Mouse (Mus musculus): Measurements from ENCODE around the gene Apbb2.

DNA sequence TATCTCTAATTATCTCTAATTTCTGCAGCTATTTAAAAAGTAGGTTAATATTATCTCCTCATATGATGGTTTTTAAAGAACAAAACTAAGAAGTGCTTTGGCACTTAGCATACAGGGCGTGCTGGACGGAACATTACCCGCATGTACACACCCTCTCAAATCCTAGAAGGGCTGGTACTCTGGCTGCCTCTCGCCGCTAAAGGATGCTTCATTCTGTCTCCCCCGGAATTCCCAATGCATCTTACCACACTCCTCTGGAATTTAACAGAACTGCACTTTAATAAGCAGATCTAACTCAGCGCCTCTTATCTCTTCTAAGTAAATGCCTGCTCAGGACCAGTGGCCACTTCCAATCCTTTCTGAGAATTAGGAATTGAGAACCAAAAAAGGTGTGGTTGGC, 80.8 kb downstream of the Apbb2 start:
- TF ChIP-seq CTCF (IDR thresholded peaks at IDR 0.05; ENCODE audit: borderline replicate concordance, insufficient read depth, low read length) = no peak
- no peak for TF ChIP-seq POLR2A (IDR thresholded peaks at IDR 0.05; ENCODE audit: low read depth, low read length)

Measured in embryonic fibroblast, embryonic 13.5 days (primary cell).